Mouse (Mus musculus): ENCODE results near the gene Ttc37.

The Ttc37 gene

DNA sequence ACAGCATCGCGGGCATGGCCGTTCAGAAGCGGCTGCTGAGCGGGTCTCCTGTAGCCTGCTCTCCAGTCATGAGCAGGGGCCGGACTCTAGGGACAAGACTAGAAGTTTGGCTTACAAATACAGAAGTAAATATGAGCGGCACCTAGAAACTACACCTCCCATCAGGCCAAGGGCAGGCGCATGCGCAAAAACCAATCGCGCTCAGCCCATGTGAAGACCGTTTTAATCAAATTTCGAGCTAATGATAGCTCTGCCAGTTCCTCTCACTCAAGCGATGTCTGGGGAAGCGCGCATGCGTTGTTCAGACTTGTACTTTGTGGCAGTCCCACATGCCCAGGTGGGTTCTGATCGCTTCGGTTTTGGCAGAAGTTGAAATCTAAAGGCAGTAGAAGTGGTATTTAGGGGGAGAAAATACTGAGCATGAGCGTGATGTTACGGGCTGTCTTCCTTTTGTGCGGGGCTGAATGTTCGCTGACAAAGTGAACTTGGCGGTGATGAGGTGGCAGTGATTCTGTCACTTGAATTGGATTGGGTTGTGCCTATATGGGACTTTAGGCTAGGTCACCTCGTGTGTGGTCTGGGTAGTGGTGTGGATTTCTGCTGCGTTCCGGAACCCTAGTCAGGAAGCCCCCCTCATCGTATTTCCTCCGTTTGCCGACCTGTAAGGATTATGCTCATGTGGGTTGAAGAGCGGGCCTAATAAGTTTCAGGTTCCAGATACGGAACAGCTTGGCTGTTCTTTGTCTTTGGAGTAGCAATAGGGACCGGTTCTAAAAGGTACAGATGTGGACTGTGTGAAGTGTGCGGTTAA lies at the start of gene Ttc37, which contains the start of gene Arsk:
Gene Ttc37 (plus strand): TSS at position 242 of the 811 bp plus-strand sequence.
Gene Arsk (minus strand): TSS at position 168 of the 811 bp plus-strand sequence.
- DNase-seq (ENCODE audit: low read depth, low spot score): peak; percentile 99

DNA sequence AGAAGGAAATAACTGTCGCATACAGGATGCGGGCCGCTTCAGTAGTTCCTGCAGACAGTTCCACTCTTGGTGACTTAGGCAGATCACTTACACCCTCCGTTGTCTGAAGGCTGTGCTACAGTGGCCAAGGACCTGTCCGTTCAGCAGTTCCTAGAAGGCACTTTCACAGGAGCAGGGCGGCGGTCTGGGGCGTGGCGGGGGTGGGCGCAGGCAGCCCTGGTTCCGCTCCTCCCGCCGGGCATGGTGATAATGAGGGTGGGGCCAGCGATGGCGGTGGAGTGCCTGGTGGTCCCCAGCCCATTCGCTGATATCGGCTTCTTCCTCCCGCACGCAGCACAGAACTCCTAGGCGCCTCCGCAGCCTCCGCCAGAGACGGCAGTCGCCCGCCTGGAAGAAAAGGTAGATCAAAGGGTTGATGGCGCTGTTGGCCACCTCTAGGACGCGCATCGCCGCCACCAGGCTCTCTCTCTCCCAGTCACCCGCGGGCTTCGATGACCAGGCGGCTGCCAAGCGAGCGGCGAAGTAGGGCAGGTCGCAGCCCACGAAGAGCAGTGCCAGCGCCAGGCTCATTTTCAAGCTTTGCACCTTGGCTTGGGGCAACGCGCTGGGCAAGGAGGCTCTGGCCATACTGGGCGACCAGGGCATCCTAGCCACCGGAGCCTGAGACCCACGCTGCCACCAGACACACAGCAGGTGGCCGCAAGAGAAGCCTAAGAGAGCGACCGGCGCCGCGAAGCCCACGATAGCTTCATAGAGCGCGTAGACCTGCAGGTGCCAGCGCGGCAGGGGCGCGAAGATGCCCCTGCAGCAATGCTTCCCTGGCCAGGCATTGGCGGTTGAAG lies 42.9 kb upstream of the Ttc37 start:
- peak; percentile 77 for DNase-seq (ENCODE audit: low read depth, low spot score)

DNA sequence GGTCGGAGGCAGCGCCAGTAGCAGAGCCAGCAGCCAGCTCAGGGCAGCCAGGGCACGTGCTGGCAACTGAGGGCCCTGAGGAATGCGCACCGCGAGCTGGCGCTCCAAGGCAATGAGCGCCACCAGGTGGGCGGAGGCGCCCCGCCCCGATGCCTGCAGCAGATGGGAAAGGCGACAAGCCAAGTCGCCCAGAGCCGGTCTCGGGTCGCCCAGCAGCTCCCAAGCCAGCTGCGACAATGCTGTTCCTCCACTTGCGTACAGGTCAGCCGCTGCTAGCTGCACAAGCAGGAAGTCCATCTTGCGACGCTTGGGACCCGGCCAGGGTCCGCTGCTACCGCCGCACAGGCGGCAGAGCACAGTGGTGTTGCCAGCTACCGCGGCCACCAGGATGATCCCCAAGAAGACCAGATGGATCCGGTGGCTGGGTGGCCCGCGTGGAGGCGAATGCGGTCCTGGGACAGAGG lies 42.2 kb upstream of the Ttc37 start:
- peak; percentile 92 for DNase-seq (ENCODE audit: low read depth, low spot score)

DNA sequence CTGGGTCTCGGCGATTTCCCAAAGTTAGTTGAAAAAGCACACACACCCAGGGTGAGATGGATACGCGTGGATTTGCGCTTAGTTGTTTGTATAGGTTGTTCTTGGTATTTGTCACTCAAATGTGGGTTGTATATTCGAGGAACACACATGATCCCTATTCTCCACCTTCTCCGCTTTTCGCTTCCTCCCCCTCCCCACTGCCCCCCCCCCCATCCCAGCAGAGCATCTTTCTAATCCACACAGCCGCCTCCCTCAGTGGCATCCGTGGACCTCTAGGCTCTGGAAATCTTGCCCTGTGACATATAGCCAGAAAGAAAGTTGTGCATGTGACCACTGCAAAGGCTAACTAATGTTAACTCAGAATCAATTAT lies 41.7 kb upstream of the Ttc37 start, which contains the start of gene Gpr150:
Gene Gpr150 (minus strand): TSS at position 101 of the 371 bp plus-strand sequence.
- DNase-seq (ENCODE audit: low read depth, low spot score): no peak

DNA sequence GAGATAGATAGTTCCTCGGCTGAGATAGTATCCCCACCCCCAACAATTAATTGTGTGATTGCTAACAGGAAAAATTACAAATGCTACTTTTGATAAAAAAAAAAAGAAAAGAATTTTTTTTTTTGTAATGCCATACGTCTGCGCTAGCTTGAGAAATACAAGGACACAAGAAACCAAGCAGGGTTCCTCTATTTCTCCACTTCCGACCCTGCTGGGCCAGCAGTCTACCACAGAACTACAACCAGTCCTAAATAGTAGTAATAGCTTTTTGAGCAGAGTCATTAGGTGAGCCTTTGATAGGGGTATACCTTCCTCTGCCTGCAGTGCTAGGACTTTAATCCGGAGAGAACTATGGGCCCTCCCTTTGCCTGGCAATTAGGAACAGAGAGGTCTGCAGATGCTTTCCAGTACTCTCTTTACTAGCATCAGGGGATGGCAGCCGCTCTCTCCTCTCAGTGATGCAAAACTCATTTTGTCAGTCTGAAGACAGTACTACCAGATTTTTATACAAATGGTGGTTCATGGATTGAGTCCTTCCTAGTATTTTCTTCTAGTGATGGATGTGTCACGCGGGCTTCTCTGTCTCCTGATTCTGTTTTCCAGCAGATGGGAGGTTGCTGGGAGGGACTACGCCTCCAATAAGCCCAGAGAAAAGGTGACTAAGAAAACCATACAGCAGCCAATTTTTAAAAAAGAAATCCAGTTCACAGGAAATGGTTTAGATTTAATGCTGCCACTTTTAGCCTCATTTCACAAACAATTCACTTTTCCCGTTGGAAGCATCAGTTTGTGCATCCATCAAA lies 41.1 kb upstream of the Ttc37 start:
- peak; percentile 79 for DNase-seq (ENCODE audit: low read depth, low spot score)

DNA sequence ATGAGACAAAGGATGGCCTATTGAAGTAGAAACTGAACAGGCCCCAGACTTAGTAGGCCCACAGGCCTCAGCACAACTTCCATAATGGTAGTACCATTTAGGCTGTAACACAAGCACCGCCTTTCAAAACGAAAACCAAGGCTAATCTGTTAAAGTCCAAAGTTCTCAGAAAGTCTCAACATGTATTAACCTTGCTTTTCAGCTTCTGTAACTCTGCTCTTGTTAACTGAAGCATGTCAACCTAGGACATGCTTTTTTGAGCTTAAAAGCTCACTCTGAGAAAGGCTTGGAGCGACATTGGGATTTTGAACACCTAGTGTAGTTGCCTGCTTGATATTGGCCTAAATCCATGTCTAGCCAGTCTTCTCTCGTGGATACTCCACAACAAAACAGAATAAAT lies 38.9 kb upstream of the Ttc37 start:
- DNase-seq (ENCODE audit: low read depth, low spot score): no peak

DNA sequence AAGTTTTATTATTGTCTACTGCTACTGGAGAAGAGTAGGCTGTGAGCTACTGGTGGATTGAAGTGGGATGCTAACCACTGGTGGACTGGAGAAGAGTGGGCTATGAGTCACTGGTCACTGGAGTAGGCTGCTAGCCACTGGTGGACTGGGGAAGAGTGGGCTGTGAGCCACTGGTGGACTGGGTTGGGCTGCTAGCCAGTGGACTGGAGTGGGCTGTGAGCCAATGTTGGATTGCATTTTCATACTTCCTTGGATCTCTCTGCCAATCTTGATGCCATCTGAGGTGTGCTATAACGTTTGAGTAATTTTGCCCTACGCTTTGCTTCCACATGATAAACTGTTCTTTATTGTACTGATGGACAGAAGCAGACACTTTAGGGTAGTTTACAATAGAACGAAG lies 36.4 kb upstream of the Ttc37 start:
- no peak for DNase-seq (ENCODE audit: low read depth, low spot score)

DNA sequence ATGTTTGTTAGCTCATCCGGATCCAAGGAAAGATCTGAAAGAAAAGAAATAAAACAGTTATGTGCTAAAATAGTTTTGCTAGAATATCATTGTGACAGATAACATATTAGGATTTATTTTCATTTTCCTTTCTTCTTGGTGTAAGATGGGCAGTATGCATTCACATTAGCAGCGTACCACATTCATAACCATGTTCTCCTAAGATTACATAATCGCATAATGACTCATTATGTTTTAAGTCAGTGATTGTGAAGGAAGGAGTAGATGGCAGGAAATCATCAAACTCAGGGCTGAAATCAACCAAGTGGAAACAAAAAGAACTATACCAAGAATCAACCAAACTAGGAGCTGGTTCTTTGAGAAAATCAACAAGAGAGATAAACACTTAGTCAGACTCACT lies 36.0 kb upstream of the Ttc37 start:
- no peak for DNase-seq (ENCODE audit: low read depth, low spot score)

DNA sequence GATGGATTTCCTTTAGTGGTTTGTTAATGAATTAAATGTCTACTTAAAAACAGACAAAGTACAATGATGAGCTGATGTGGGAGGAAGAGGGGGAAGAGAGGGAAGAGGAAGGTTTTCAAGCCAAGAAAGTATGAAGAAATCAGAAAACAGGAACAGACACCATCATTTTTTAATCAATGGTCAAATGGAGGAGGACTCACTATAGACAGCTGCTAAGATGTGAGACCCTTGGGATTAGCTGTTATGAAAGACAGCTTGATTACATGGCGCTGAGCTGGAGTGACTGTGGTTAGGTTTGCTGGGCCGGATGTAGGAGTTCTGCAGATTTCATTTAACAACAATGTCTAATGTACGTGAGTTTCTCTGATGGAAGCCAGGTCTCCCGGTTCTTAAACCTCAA lies 35.0 kb upstream of the Ttc37 start:
- DNase-seq (ENCODE audit: low read depth, low spot score): no peak

DNA sequence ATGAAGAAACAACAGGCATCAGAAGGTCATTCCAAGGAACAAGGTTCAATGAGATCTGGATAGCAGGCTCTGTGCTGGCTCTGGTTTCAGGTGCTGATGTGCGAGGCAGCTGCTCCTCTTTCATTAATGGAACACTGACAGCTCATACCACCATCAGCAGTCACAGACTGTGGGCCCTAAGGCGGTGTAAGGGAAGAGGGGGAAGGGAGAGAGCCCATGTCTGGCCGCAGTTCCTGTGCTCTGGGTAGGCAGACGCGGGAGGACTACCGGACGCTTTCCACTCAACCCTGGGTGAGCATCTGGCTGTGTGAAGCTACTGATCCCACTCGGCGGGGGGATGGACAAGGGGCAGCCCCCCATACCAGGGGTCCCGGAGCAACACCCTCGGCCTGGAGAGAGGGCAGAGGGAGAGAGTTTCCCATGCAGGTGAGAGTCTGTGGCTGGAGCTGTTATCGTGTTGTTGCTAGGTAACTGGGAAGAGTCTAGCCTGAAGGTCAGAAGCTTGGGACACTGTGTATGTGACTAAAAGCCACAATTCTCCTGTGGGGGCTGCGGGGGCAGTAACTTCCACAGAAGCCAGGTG lies 34.1 kb upstream of the Ttc37 start:
- no peak for DNase-seq (ENCODE audit: low read depth, low spot score)

DNA sequence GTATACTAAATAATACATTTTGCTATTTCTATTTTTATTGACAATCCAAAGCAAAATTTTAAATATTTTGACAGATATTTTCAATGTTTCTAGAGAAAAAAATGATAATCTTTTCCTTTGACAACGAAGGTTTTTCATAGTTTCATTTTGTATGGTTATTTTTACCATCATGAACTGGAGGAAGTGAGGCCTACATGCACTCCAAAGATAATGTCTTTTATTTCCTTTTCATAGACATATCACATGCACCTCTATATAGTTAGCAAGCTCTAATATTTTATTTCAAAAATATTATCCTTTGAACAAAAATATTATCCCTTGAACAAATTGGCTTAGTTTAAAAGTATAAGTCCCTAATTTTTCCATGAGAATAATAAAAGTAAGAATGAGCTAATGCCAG lies 24.2 kb upstream of the Ttc37 start:
- DNase-seq (ENCODE audit: low read depth, low spot score): no peak

DNA sequence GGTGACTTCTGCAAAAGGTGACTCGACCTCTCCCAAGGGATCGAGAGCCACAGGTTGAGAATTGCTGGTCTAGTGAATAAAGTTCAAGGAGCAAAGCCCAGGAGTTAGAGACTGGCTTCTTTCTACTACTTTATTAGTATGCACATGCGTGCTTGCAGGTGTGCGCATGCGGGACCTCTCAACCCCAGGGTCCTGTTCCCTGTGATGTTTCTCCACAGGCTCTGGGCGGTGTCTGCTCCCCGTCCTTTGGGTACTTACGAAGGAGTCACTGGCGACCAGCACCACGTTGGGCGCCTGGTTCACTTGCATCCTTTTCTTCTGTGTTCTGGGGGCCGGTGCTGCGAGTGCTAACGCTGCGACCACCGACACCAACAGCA lies 430 bp upstream of the Ttc37 start:
- DNase-seq (ENCODE audit: low read depth, low spot score): peak; percentile 63

DNA sequence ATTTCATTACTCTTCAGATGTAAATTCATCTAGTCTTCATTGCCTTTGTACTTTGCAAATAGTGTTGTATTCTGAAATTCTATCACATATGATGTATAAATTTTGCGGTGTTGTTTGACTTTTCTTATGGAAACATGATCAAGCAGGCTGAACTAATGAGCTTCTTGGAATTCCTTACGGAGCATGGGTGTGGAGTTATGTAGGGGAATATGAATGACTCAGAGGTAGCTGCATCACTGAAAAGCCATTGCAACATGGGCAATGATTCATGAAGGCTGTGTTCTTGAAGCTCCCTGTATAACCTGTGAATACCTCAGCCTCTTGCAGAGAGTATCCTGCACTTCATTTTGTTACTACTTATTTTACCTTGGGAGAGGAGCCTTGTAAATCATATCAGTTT lies 3.5 kb downstream of the Ttc37 start:
- DNase-seq (ENCODE audit: low read depth, low spot score): peak; percentile 11

DNA sequence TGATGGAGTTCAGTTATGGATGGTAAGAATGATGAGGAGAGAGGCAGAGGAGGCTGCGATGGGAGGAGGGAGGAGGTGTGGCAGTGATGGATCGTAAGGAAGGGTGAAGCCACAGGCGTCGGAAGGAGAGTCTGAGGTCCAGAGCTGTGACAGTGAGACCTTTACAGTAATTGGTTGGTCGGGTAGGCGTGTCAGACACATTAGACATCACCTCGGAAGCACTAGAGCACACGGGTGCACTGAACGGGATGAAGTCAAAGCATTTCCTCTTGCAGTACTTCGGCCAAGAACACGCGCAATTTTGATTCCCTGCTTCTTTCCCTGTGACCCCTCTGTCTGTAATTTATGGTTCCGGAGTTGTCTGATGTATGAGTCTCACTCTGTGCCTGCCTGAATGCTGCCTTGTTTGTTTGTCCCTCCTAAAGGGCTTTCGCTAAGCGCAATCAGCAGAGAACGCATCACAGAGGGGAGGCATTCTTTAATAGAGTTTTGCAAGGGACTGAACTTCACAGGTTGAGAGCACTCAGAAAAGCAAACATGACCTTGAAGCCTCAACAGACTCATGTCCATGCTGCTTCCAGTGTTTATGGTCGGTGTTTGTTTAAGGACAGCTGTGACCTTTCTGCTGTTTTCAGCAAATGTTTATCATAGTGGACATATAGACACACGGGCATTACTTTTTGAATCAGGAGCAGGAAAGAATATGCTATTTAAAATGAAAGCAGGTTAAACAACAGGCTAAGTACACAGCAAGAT lies 10.7 kb downstream of the Ttc37 start:
- DNase-seq (ENCODE audit: low read depth, low spot score): no peak

DNA sequence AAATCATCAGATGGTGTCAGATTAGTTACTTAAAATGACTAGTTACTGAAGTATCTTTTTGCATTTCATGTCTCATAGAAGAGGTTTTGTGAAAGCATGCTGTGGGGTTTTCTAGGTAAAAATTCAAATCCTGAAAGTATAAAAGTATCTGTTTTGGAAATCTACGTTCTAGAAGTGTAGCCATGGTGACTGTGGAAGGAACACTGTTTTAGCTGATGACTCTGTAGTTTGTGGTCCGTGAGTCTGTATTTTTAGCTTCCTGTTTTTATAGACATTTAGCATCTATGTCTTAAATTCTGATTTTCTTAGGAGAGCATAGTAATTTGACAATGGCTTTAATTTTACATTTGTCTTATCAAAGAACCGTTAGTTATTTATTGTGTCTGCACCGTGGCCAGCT lies 30.3 kb downstream of the Ttc37 start:
- DNase-seq (ENCODE audit: low read depth, low spot score): no peak

DNA sequence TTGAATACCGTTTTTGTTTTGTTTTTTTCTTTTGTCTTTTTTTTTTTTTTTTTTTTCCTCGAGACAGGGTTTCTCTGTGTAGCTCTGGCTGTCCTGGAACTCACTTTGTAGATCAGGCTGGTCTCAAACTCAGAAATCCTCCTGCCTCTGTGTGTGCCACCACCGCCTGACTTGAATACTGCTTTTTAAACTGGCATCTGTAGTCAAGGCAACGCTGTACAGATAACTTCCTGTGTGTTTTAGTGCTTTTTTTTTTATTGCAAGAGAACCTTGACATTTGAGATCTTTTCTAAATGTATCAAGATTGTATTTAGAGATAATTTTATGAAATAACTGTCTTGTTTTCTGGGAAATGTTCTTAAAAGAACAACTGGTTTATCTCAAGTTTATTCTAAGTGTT lies 33.9 kb downstream of the Ttc37 start:
- no peak for DNase-seq (ENCODE audit: low read depth, low spot score)

DNA sequence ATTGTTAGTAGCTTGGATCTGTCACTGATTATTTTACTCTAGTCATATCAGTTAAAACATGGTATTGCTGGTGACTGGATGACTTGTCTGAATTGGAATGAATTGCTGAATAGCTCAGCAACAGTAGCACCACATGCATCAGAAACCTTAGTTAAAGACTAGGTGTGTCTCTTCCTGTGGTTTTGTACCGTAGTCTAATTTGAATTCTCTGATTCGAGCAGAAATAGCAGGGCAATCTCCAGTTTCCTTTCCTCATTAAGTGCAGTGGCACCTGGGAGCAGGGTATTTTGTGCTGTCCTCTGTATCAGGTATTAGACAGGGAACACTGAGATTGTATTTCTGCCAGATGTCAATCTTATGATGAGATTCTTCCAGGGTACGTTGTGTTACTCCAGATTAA lies 40.3 kb downstream of the Ttc37 start:
- DNase-seq (ENCODE audit: low read depth, low spot score): no peak

DNA sequence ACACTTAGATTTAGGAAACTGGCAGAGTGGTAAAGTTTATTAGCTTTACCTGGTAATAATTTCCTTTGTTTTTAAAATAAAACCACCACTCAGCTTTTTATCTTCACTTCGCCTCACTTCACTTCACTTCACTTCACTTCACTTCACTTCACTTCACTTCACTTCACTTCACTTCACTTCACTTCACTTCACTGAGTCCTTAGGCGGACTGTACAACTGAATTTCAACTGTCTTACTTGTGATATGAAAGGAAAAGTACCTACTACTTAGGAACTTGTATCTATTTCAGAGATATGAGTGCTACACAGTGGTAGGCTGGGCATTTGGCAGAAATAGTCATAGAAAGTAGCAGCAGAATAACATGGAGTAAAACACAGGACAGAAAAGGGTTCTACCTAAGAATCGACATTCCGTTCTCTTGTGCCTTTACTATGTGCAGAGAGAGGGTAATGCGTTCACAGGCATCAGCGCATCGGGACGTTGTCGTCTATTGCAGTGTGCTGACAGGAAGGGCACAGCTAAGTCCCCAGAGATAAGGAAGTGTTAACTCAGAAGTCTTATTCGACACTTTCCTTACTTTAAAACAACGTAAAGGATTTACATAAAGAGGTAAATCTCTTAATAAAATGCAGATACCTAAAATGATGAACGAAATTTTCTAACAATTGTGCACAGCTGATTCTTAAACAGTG lies 42.7 kb downstream of the Ttc37 start:
- no peak for DNase-seq (ENCODE audit: low read depth, low spot score)

DNA sequence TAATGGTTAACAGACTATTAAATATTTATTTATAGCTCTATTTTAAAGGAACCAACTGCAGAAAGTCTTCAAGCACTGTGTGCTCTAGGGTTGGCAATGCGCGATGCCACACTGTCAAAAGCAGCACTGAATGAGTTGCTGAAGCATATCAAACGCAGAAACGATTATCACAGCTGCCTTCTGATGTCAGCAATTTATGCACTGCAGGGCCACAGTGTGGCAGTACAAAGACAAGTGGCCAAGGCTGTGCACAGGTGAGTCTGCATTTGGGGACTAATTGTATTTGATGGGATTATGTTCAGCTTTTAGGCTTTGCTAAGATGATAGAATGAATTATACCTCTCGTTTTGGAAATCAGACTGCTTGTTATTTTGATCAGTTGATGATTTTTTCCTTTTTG lies 51.9 kb downstream of the Ttc37 start:
- peak; percentile 44 for DNase-seq (ENCODE audit: low read depth, low spot score)

DNA sequence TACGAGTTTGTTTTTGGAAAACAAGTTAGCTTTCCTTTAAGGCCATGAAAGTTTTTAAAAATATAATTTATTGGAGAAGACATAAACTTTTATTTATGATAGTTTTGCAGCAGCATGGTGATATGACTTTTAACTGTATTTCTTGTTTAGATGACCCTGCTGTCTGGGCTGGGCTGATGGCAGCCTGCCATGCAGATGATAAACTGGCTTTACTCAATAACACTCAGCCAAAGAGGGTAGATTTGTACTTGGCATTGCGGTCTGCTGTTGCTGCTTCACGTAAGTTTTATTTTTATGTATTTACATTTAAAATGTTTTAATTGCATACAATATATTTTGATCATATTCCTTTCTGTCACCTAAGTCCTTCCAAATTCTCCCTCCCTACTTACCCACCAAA lies 58.6 kb downstream of the Ttc37 start:
- no peak for DNase-seq (ENCODE audit: low read depth, low spot score)

Measured in brain, adult 2 months (tissue).